Mouse (Mus musculus): Measurements from ENCODE around the gene Spdye4a. TPM values are rescaled to one million over a fixed set of nuclear protein-coding genes. Genes with fewer than 3 reads are reported as not detected.

Gene Spdye4a
- polyA plus RNA-seq, 1 experiment from 2014 or later: not detected

Other genes with a start within 250 kb of the Spdye4a start
- 28.9 and 34.4 TPM in 2 replicates for gene Rnf216, start 113.9 kb downstream of the Spdye4a start, polyA plus RNA-seq (2015; fragmentation: Nextera tagmentation; extraction: Ambion mirVana)
- not detected in 2 replicates for gene Olfr718-ps1, start 79.3 kb downstream of the Spdye4a start, polyA plus RNA-seq (2015; fragmentation: Nextera tagmentation; extraction: Ambion mirVana)
- gene Rbak, start 46.1 kb downstream of the Spdye4a start, polyA plus RNA-seq (2015; fragmentation: Nextera tagmentation; extraction: Ambion mirVana): 11.6 and 12.5 TPM in 2 replicates
- not detected in 2 replicates for gene Spdye4b, start 45.9 kb downstream of the Spdye4a start, polyA plus RNA-seq (2015; fragmentation: Nextera tagmentation; extraction: Ambion mirVana)
- 18.9 and 20.0 TPM in 2 replicates for gene Zfp12, start 8.3 kb upstream of the Spdye4a start, polyA plus RNA-seq (2015; fragmentation: Nextera tagmentation; extraction: Ambion mirVana)
- 8.7 and 9.6 TPM in 2 replicates for gene Zfp316, start 43.1 kb upstream of the Spdye4a start, polyA plus RNA-seq (2015; fragmentation: Nextera tagmentation; extraction: Ambion mirVana)
- gene Zfp853, start 66.7 kb upstream of the Spdye4a start, polyA plus RNA-seq (2015; fragmentation: Nextera tagmentation; extraction: Ambion mirVana): 0.15 and 0.48 TPM in 2 replicates
- gene E130309D02Rik, start 88.5 kb upstream of the Spdye4a start, polyA plus RNA-seq (2015; fragmentation: Nextera tagmentation; extraction: Ambion mirVana): 25.3 and 31.3 TPM in 2 replicates
- gene Zdhhc4, start 102.4 kb upstream of the Spdye4a start, polyA plus RNA-seq (2015; fragmentation: Nextera tagmentation; extraction: Ambion mirVana): 70.4 and 71.7 TPM in 2 replicates
- gene Grid2ip, start 130.4 kb upstream of the Spdye4a start, polyA plus RNA-seq (2015; fragmentation: Nextera tagmentation; extraction: Ambion mirVana): 0.80 and 0.87 TPM in 2 replicates
- 123 and 133 TPM in 2 replicates for gene Kdelr2, start 176.9 kb upstream of the Spdye4a start, polyA plus RNA-seq (2015; fragmentation: Nextera tagmentation; extraction: Ambion mirVana)
- 21.5 and 22.8 TPM in 2 replicates for gene Daglb, start 237.7 kb upstream of the Spdye4a start, polyA plus RNA-seq (2015; fragmentation: Nextera tagmentation; extraction: Ambion mirVana)

Measured in midbrain, embryonic 16.5 days (tissue).